Mouse (Mus musculus): ENCODE results near the gene Ksr1. TPM values are rescaled to one million over a fixed set of nuclear protein-coding genes. Genes with fewer than 3 reads are reported as not detected.

Ksr1 gene
- polyA plus RNA-seq, 1 experiment from 2014 or later: 8.6 TPM

DNA sequence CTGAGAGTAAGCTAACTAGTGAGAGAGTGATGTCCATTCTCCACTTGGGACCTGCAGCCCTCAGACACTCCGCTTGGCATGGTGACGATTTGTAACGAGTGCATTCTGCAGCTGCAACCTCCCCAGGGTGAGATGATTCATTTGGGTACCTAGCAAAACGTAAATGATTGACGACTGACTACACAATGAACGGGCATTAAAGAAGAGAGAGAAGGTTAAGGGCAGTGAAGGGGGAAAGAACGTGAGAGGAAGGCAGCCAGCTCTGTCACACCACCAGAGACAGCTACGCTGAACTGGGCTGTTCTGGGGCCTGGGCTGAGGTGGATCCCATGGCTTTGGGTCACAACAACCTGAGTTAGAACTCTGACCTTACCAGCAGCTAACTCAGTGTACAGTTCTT, 81.9 kb downstream of the Ksr1 start:
- no peak overlapping the region for H3K4me3 ChIP-seq (ENCODE audit: low read depth, low read length)
- no peaks in the 10 kb centered on the region for H3K9me3 ChIP-seq (ENCODE audit: control insufficient read depth, low read length)
- no peaks in the 10 kb centered on the region for H3K36me3 ChIP-seq (ENCODE audit: control insufficient read depth, insufficient read depth, low read length)
- no peak for ATAC-seq (ENCODE audit: low read depth)
- H3K9ac ChIP-seq (replicated peaks; ENCODE audit: low read depth, low read length): no peak overlapping the region
- peaks cover 6% of the 10 kb centered on the region; the same call in 1 of the 2 replicates for H3K4me1 ChIP-seq (ENCODE audit: control insufficient read depth, insufficient read depth, low read length)
- no peak overlapping the region for H3K4me2 ChIP-seq (ENCODE audit: low read depth, low read length)
- H3K27ac ChIP-seq (ENCODE audit: low read depth, low read length): no peak overlapping the region
- 43% methylated on average over 8 of the region's 8 CpGs for WGBS
- H3K27me3 ChIP-seq (ENCODE audit: control insufficient read depth, insufficient read depth, low read length): no peaks in the 10 kb centered on the region

DNA sequence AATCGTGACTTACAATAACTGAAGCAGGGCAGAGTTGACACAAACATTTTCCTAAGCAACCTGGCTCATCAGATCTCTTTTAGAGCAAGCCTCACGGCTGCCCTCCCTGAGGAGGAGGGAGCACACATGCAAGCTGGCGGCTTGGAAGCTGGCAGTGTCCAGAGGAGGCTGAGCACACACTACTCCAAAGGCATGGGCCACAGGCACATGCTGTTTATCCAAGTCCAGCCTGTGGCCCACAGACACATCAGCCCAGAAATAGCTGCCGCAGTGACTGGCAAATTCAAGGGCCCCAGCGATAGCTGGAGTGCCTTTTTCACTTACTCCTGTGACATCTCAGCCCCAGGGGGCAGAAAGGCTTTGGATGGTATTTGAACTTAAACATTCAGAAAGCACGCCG, 82.6 kb downstream of the Ksr1 start:
- Histone ChIP-seq H3K27ac (ENCODE audit: low read depth, low read length) (no peak overlapping the region), H3K36me3 (ENCODE audit: control insufficient read depth, insufficient read depth, low read length) (no peaks in the 10 kb centered on the region), H3K4me1 (ENCODE audit: control insufficient read depth, insufficient read depth, low read length) (peaks cover 6% of the 10 kb centered on the region; the same call in 1 of the 2 replicates), H3K27me3 (ENCODE audit: control insufficient read depth, insufficient read depth, low read length) (no peaks in the 10 kb centered on the region), H3K4me3 (ENCODE audit: low read depth, low read length) (no peak overlapping the region), H3K4me2 (ENCODE audit: low read depth, low read length) (no peak overlapping the region), H3K9me3 (ENCODE audit: control insufficient read depth, low read length) (no peaks in the 10 kb centered on the region), H3K9ac (replicated peaks; ENCODE audit: low read depth, low read length) (no peak overlapping the region)
- WGBS: 78% methylated on average over 7 of the region's 7 CpGs
- no peak for ATAC-seq (ENCODE audit: low read depth)

DNA sequence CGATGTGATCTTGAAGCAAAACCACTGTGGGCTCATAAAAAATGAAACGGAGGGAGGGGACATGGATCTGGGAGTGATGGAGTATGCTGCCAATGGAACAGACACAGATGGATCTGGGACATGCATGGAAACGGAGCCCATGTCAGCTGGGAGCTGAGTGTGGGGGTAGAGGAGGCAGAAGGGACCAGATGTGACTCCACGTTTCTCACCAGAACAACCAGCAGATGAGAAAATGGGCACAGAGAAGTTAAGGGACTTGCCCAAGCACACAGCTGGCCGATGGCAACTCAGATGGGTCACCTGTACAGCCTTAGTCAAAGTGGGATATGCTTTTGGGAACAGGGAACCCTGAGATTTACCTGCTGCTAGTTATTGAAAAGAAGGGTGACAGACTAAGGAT, 83.3 kb downstream of the Ksr1 start:
- Histone ChIP-seq H3K36me3 (ENCODE audit: control insufficient read depth, insufficient read depth, low read length) (no peaks in the 10 kb centered on the region), H3K27ac (ENCODE audit: low read depth, low read length) (no peak overlapping the region), H3K4me3 (ENCODE audit: low read depth, low read length) (no peak overlapping the region), H3K4me2 (ENCODE audit: low read depth, low read length) (no peak overlapping the region), H3K9ac (replicated peaks; ENCODE audit: low read depth, low read length) (no peak overlapping the region), H3K27me3 (ENCODE audit: control insufficient read depth, insufficient read depth, low read length) (no peaks in the 10 kb centered on the region), H3K9me3 (ENCODE audit: control insufficient read depth, low read length) (no peaks in the 10 kb centered on the region), H3K4me1 (ENCODE audit: control insufficient read depth, insufficient read depth, low read length) (peaks cover 6% of the 10 kb centered on the region; the same call in 1 of the 2 replicates)
- WGBS: 60% methylated on average over 5 of the region's 5 CpGs
- ATAC-seq (ENCODE audit: low read depth): no peak

DNA sequence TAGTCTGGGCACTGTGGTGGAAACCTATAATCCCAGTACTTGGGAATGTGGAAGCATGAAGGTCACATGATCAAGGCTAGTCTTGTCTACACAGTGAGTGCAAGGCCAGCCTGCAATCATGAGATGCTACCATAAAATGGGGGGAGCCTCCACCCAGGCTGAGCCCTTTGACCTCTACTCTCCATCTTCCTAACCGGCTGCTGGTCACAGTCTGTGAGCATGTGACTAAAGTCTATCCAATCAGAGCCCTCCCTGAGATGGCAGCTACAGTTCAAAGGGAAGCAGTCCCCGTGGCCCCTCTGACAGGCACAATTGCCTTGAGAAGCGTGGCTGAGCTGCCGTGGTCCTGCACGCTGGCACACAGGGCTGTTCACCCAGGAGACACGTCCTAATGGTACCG, 84.4 kb downstream of the Ksr1 start:
- 41% methylated on average over 7 of the region's 7 CpGs for WGBS

DNA sequence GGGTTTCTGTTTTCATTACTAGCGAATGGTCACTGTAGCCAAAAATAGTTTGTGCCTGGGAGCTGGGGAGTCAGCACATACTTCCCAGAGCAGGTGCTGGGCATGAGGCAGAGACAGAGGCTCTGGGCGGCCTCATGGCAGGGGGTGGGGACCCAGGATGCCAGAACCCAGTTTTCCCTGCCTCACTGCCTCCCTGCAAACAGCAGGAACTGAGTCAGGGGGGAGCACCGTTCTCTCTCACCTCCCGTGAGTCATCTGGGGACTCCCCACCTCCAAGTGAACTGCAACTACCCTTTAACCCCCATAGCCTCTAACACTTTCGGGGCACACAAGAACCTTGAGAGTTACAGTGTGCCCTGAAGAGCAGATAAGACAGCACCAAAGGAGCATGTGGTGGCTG, 86.4 kb downstream of the Ksr1 start:
- no peak overlapping the region for H3K9ac ChIP-seq (replicated peaks; ENCODE audit: low read depth, low read length)
- no peak overlapping the region for H3K4me2 ChIP-seq (ENCODE audit: low read depth, low read length)
- no peak for ATAC-seq (ENCODE audit: low read depth)
- WGBS: 82% methylated on average over 5 of the region's 5 CpGs
- no peaks in the 10 kb centered on the region for H3K36me3 ChIP-seq (ENCODE audit: control insufficient read depth, insufficient read depth, low read length)
- H3K4me1 ChIP-seq (ENCODE audit: control insufficient read depth, insufficient read depth, low read length): peaks cover 11% of the 10 kb centered on the region; the same call in 1 of the 2 replicates
- H3K27ac ChIP-seq (ENCODE audit: low read depth, low read length): no peak overlapping the region
- no peaks in the 10 kb centered on the region for H3K27me3 ChIP-seq (ENCODE audit: control insufficient read depth, insufficient read depth, low read length)
- no peak overlapping the region for H3K4me3 ChIP-seq (ENCODE audit: low read depth, low read length)
- no peaks in the 10 kb centered on the region for H3K9me3 ChIP-seq (ENCODE audit: control insufficient read depth, low read length)

More for the DNA sequence above, 84.4 kb downstream of the Ksr1 start:
- no peaks in the 10 kb centered on the region for H3K9me3 ChIP-seq (ENCODE audit: control insufficient read depth, low read length)
- no peak overlapping the region for H3K27ac ChIP-seq (ENCODE audit: low read depth, low read length)
- no peak for ATAC-seq (ENCODE audit: low read depth)
- H3K4me1 ChIP-seq (ENCODE audit: control insufficient read depth, insufficient read depth, low read length): peaks cover 11% of the 10 kb centered on the region; the same call in 1 of the 2 replicates
- H3K36me3 ChIP-seq (ENCODE audit: control insufficient read depth, insufficient read depth, low read length): no peaks in the 10 kb centered on the region
- no peak overlapping the region for H3K4me2 ChIP-seq (ENCODE audit: low read depth, low read length)
- H3K27me3 ChIP-seq (ENCODE audit: control insufficient read depth, insufficient read depth, low read length): no peaks in the 10 kb centered on the region
- H3K9ac ChIP-seq (replicated peaks; ENCODE audit: low read depth, low read length): no peak overlapping the region
- no peak overlapping the region for H3K4me3 ChIP-seq (ENCODE audit: low read depth, low read length)

DNA sequence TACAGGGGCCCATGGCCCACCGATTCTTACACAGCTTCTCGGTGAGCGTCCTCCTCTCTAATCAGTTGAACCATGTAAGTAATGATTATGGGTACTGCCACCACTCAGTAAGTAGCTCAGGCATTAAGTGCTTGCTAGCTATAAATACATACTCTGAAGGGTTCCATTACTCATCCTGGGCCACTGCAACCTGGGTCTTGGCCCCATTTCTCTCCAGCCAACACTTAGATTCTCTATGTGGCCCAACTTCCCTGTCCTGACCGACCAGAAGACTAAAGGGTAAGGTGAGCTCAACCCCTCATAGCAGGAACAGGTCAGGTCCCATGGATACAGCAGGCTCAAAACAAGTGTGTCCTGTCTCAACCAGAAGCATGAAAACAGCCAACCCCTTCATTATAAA, 87.1 kb downstream of the Ksr1 start:
- Histone ChIP-seq H3K9ac (replicated peaks; ENCODE audit: low read depth, low read length) (no peak overlapping the region), H3K36me3 (ENCODE audit: control insufficient read depth, insufficient read depth, low read length) (no peaks in the 10 kb centered on the region), H3K27ac (ENCODE audit: low read depth, low read length) (no peak overlapping the region), H3K27me3 (ENCODE audit: control insufficient read depth, insufficient read depth, low read length) (no peaks in the 10 kb centered on the region), H3K4me2 (ENCODE audit: low read depth, low read length) (no peak overlapping the region), H3K9me3 (ENCODE audit: control insufficient read depth, low read length) (no peaks in the 10 kb centered on the region), H3K4me3 (ENCODE audit: low read depth, low read length) (no peak overlapping the region), H3K4me1 (ENCODE audit: control insufficient read depth, insufficient read depth, low read length) (peaks cover 14% of the 10 kb centered on the region; the same call in 1 of the 2 replicates)
- ATAC-seq (ENCODE audit: low read depth): no peak
- WGBS: 95% methylated on average over 4 of the region's 4 CpGs

DNA sequence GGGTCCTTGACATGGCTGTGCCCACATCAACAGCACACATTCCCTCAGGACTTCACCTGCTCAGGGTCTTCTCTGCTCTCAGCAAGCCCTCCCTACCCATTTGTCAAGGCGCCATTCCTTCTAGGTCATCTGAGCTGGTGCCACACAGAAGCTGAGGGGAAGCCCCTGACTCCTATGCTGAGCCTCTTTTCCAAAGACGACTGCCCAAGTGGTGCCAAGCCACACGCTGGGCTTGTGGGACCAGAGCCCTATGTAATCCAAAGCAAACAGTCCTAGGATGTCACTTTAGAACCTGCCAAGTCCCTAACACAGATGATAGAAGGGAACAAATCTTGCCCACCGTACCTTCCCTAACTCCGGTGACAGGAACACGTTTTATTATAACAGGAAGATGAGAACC, 87.6 kb downstream of the Ksr1 start:
- Histone ChIP-seq H3K9ac (replicated peaks; ENCODE audit: low read depth, low read length) (no peak overlapping the region), H3K27ac (ENCODE audit: low read depth, low read length) (no peak overlapping the region), H3K27me3 (ENCODE audit: control insufficient read depth, insufficient read depth, low read length) (no peaks in the 10 kb centered on the region), H3K4me1 (ENCODE audit: control insufficient read depth, insufficient read depth, low read length) (peaks cover 13% of the 10 kb centered on the region; the same call in 1 of the 2 replicates), H3K4me3 (ENCODE audit: low read depth, low read length) (no peak overlapping the region), H3K4me2 (ENCODE audit: low read depth, low read length) (no peak overlapping the region), H3K9me3 (ENCODE audit: control insufficient read depth, low read length) (no peaks in the 10 kb centered on the region), H3K36me3 (ENCODE audit: control insufficient read depth, insufficient read depth, low read length) (no peaks in the 10 kb centered on the region)
- no peak for ATAC-seq (ENCODE audit: low read depth)
- 89% methylated on average over 6 of the region's 6 CpGs for WGBS

DNA sequence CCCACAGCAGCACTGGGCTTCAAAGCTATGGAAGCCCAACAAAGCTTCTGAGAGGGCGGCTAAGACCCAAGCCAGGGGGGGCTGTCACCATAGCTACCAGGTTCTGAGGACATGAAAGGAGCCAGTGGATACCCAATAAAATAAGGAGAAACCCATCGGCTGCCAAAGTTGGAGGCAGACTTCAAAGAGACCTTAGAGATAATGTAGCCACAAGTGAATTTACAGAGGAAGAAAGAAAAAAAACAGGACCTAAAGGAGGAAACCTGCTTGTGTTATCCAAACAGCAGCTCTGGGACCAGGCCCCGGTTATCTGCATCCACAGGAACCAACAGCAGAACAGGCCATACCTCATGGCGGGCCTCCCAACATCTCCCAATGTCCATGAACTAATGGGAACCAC, 88.4 kb downstream of the Ksr1 start:
- peaks cover 16% of the 10 kb centered on the region; the same call in 1 of the 2 replicates for H3K4me1 ChIP-seq (ENCODE audit: control insufficient read depth, insufficient read depth, low read length)
- 34% methylated on average over 4 of the region's 4 CpGs for WGBS
- no peaks in the 10 kb centered on the region for H3K9me3 ChIP-seq (ENCODE audit: control insufficient read depth, low read length)
- H3K4me2 ChIP-seq (ENCODE audit: low read depth, low read length): no peak overlapping the region
- no peaks in the 10 kb centered on the region for H3K36me3 ChIP-seq (ENCODE audit: control insufficient read depth, insufficient read depth, low read length)
- no peaks in the 10 kb centered on the region for H3K27me3 ChIP-seq (ENCODE audit: control insufficient read depth, insufficient read depth, low read length)
- no peak for ATAC-seq (ENCODE audit: low read depth)
- H3K4me3 ChIP-seq (ENCODE audit: low read depth, low read length): no peak overlapping the region
- no peak overlapping the region for H3K27ac ChIP-seq (ENCODE audit: low read depth, low read length)
- no peak overlapping the region for H3K9ac ChIP-seq (replicated peaks; ENCODE audit: low read depth, low read length)

DNA sequence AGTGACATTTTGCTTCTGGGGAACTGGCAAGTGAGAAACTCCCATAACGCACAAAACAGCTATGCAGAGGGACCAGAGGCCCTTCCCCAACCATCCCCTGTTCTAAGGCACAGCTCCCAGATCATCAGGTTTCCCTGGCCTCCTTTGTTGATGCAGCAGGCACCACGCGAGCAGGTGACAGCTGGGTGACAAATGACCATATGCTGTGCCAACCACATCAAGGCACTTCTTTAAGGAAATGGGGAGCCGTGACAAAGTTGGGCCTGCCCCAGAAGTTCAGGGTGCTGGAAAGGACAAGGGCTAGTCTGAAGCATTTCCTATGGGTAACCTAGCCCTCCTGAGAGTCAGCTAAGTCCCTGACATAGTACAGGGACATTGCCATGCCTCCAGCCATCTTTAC, 89.3 kb downstream of the Ksr1 start:
- no peaks in the 10 kb centered on the region for H3K36me3 ChIP-seq (ENCODE audit: control insufficient read depth, insufficient read depth, low read length)
- WGBS: 26% methylated on average over 4 of the region's 4 CpGs
- H3K4me2 ChIP-seq (ENCODE audit: low read depth, low read length): no peak overlapping the region
- peaks cover 16% of the 10 kb centered on the region; the same call in 1 of the 2 replicates for H3K4me1 ChIP-seq (ENCODE audit: control insufficient read depth, insufficient read depth, low read length)
- ATAC-seq (ENCODE audit: low read depth): no peak
- H3K9me3 ChIP-seq (ENCODE audit: control insufficient read depth, low read length): no peaks in the 10 kb centered on the region
- H3K27me3 ChIP-seq (ENCODE audit: control insufficient read depth, insufficient read depth, low read length): no peaks in the 10 kb centered on the region
- H3K27ac ChIP-seq (ENCODE audit: low read depth, low read length): no peak overlapping the region
- H3K4me3 ChIP-seq (ENCODE audit: low read depth, low read length): no peak overlapping the region
- H3K9ac ChIP-seq (replicated peaks; ENCODE audit: low read depth, low read length): no peak overlapping the region

All from neural tube, embryonic 14.5 days (tissue).